Mouse (Mus musculus) liver, postnatal 0 days (tissue): Measurements from ENCODE around the gene Ephx1.

Experiments
- CTCF ChIP-seq: sonication (generic); IDR thresholded peaks from 2 replicates; pipeline ENCODE4 v1.5.1; 2016; ENCODE audit warnings: antibody characterized with exemption, low read depth
- EP300 ChIP-seq: IDR thresholded peaks from 2 replicates; pipeline ENCODE4 v1.6.1; 2016; ENCODE audit warnings: antibody characterized with exemption, low read depth, mild to moderate bottlenecking

GRCm38 (mm10) chr1:181021488-181021865 is 773 bp upstream of the Ephx1 start:
- no peak for TF ChIP-seq EP300
- TF ChIP-seq CTCF: no peak
